Mouse (Mus musculus) stomach, postnatal 0 days (tissue): ENCODE data around the gene Ap3s2.

Experiments used
- CTCF ChIP-seq: IDR thresholded peaks from 2 replicates; pipeline ENCODE4 v1.5.1; 2016; ENCODE audit warnings: antibody characterized with exemption, low read depth, mild to moderate bottlenecking, moderate library complexity
- EP300 ChIP-seq: optimal IDR thresholded peaks from 2 replicates; pipeline ENCODE3; 2016; ENCODE audit warnings: antibody characterized with exemption

- TF ChIP-seq CTCF: no peak
- TF ChIP-seq EP300: no peak
Measured at GRCm38 (mm10) chr7:79869072-79869719, 51.3 kb downstream of the Ap3s2 start.
